Mouse (Mus musculus): ENCODE data around the gene Cpped1.

The Cpped1 gene

DNA sequence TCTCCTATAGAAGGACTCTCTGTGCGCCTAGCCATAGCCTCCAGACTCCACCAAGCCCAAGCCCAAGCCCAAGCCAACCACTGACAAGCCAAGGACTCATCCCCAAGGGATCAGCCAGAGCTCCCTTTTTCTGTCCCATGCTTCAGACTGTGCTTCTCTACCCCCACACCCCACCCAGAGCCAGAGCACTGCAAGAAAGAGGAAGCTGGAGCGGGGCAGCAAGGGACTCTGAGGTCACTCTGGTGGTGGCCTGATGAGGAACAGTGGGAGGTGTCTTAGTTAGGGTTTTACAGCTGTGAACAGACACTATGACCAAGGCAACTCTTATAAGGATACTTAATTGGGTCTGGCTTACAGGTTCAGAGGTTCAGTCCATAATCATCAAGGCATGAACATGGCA lies 65.8 kb downstream of the Cpped1 start:
- DNase-seq (ENCODE audit: low read depth): no peak

DNA sequence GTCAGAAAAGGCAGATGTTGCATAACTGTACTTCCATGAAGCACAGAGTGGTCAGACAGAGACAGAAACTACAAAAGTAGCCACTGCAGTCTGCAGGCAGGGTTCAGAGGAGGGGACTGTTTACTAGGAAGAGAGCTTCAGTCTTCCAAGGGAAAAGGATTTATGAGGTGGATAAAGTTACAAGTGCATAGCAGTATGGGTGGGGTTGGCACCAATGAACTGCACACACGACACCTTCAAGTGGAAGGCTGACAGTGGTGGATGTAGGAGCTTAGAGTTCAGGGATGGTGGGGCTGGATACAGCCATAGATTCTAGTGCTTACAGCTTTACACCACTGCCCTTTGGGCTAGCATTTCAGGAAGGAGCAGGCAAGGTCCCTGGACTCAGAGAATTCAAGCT lies 75.8 kb downstream of the Cpped1 start:
- no peak for DNase-seq (ENCODE audit: low read depth)

DNA sequence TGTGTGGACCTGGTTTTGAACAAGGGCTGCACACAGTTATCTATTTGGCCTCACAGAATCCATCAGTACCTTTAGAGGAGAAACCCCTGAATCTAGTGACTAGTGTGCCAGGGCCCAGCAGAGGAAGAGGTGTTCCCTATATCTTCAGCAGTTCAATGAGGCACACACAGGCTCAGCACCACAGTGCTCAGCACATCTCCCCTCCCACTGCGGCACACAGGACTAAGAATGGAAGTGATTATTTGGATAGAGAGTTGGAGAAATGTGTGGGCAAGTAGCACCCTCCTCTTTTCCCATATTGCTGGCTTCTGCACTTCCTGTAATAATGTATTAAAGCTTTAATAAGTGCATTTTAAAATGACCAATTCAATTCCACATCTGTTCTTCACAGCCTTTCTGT lies 80.4 kb downstream of the Cpped1 start:
- DNase-seq (ENCODE audit: low read depth): no peak

DNA sequence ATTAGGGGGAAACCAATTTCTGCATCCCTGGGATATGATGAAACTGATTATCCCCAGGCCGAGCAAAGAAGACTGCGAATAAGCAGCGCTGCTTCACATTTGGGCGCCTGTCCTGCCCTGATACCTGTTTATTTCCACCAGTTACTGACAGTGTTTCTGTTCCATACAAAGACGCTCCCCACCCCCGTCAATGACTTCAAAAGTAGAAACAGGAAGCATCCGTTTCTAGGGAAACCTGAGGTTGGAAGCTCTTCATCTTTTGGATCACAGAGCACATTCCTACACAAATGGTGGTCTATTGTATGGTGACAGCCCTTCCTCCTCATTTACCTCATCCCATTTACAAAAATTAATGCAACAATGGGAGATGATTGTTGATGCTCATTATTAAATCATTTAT lies 84.4 kb downstream of the Cpped1 start:
- no peak for DNase-seq (ENCODE audit: low read depth)

DNA sequence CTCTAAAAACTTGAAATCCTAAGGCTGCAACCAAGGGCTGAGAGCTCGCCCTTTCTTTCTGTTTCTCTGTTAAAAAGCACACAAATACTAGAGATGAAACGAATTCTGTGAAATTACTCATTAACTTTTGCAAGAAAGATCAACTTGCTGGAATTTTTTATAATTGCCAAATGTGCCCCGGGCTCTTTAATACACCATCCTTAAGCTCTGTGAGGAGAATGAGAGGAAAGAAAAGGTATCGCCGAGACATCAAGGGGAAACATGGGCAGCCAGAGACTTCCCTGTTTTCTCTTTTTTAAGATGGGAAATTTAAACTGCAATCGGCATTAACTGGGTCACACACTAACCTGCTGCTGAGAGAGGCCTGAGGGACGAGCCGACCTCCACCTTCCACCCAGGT lies 84.9 kb downstream of the Cpped1 start:
- no peak for DNase-seq (ENCODE audit: low read depth)

DNA sequence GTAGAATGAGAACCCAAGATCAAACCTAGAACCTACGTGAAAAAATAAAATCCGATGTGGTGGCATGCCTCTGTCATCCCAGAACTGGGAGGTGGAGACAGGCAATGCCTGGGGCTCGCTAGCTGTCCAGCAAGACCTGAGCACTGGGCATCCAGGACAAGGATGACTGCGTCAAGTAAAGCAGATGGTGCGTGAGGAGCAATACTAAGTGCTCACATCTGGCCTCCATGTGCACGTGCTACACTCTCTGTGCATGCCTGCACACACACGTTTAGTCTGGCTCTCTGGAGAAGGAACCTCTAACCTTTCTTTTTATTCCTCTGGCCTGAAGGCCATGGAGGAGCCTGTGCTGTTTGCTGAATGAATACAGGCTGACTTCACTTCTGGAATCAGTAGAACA lies 88.5 kb downstream of the Cpped1 start:
- DNase-seq (ENCODE audit: low read depth): no peak

DNA sequence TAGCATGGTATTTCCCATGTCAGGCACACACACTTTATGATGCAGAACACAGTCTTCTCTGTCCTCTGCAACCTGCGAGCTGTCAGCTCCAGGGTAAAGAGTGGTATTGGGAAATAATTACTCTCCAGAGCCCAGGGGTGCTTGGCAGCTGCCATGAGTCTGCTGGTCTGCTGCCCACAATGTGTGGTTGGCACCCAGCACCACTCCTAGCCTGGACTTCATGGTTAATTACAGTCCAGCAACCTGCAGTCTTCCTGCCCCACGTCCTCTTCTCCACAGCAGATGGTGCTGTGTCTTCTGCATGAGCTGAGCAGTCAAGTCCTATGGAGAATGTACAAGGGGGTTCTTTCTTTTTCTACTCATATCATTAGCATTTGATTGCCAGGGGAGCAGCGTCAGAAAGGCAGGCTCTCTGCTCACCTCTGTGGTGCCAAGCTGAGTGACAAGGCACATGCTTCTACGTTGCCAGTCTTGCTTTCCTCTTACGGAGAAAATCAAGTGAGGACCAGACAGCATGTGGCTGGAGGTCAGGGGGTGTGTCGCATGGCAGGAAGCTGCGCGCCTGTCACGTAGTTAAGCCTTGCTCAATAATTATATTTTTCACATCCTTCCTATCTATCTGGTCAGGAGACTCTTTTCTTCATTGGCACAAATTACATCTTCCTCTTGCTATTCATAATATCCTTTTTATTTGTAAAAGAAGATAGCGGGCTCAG lies 94.2 kb downstream of the Cpped1 start:
- DNase-seq (ENCODE audit: low read depth): no peak

DNA sequence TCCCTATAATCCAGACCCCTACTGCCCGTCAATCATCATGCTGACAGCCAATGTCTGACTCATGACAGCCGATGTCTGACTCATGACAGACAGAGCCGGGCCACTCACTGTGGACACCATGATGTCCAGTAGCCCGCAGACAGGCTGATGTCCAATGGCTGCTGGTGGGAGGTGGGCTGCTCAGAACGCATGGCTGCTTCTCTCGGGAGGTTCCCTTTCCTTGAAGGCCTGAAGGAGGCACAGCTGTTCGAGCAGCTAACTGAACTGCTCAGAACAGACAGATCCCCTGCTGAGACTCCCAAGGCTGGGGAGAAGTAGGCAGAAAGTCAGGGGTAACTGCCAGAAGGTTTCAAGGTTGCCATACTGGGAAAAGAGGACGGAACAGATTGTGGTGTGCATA lies 97.1 kb downstream of the Cpped1 start:
- no peak for DNase-seq (ENCODE audit: low read depth)

DNA sequence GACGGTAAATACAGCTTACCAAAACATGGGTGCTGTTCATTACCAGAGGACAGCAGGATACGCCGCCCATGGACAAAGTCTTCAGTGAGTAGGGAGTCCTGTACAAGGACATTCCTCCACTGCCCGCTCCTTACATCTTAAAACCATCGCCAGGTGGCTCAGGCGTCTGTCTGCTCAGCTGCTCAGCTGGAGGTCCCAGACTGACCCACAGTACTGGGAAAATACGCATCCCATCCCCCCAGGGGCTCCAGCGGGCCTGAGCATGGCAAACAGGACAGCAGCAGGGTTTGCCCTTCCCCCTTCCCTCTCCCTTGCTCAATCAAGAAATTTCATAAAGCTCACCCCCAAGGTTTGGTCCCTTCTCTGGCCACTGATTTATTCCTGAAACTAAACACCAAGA lies 99.6 kb downstream of the Cpped1 start:
- no peak for DNase-seq (ENCODE audit: low read depth)

DNA sequence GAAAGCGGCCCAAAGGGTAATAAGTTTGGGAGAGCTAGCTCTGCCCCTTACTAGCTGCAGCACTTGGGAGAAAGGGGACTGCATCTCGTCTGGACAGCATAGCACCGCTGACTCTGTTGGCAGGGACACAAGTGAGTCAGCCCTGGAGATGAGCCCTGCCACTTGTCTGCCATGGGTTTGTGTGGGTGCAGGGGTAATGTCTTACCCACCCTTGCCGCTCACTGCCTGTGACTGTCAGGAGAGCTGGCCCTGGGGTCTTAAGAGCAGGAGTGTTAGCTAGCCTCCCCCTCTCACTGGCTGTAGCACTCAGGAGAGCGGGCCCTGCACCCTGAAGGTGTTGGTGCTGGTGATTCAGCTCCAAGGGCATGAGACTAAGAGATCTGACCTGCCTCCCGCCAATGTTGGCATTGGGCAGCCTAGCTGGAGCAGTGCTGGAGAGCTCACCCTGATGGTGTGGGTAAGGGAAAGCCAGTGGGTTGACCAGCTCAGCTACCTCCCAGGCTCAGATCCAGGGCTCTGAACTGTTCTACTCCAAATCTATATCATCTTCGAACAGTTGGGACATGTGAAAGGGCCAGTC lies 107.2 kb downstream of the Cpped1 start:
- no peak for DNase-seq (ENCODE audit: low read depth)

DNA sequence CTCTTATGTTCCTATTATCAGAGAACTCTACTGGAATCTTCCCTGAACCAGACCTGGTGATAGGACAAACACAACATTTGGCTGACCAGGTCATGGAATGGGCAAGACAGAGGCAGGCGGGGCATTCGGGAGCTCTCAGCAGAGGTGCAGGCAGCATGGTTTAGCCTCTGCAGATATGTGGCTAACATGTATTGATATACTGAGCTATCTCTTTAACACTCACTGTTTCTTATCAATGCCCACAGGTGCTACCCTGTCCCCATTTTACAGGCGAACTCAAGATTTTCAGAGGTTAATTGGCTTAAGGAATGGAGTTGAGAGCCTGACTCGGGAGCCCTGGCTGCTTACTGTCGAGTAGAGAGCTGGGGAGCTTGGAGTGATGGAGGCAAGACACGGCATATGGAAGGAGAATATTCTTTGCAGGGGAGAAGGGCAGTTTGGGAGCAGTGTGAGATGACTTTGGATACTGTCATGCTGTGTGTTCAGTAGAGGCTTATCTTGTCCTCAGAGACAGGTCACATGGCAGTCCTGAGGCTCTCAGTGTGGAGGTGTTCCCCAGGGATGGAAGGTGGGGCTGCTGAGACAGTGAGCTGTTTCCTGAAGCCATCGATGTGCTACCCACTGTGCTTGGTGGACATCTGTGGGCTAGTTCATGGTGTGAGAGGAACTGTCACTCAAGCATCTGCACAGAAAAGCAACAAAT lies 113.3 kb downstream of the Cpped1 start:
- no peak for DNase-seq (ENCODE audit: low read depth)

DNA sequence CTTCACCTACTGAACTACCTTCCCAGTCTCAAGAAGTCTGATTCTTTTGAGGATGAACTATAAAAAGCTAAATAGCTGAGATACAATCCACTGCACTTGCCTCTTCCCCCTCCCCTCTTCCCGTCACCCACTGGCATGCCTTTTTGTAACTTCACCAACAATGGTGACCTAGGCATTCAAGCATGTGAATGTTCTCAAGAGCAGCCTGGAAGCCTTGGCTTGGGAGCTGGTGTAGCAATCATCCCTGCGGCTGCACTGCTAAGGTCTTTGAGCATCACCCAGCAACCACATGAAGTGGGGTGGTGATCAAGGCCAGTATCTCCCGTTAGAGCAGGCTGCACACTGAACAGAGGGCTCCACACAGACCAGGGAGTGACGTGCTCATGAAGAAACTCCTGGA lies 114.6 kb downstream of the Cpped1 start:
- no peak for DNase-seq (ENCODE audit: low read depth)

DNA sequence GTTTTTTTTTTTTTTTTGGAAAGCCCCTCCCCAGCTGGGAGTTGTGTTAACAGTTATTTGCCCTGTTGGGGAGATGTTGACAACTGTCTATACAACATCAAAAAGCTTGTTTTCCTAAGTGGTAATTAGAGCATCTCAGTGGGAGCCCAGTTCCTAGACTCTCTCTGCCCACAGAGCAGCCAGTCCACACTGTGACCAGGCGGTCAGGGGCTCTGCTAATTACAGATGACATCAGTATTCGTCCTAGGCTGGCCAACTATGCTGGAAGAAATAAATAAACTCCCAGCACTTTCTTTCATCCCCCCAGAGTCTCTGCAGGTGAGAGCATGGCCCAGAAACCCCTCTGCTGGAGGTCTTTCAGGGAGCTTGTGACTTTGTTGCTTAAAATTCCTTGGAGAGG lies 115.9 kb downstream of the Cpped1 start:
- no peak for DNase-seq (ENCODE audit: low read depth)

DNA sequence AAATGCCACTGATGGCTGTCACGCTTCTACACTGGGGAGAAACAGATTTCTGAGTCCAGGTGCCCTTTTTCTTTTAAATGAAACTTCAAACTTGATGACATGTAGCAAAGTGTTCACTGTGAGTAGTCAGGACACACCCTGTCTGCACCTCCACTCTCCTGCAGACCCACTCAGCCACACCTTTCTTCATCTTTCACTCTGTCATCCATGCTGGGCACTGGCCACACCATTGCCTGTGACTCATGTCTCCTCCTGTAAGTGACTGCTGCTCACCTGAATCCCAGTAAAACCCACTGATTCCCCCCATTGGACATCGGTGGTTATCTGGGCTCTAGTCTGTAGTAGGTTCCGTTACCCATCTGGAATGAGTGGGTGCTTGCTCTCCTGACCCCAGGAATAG lies 118.8 kb downstream of the Cpped1 start:
- no peak for DNase-seq (ENCODE audit: low read depth)

DNA sequence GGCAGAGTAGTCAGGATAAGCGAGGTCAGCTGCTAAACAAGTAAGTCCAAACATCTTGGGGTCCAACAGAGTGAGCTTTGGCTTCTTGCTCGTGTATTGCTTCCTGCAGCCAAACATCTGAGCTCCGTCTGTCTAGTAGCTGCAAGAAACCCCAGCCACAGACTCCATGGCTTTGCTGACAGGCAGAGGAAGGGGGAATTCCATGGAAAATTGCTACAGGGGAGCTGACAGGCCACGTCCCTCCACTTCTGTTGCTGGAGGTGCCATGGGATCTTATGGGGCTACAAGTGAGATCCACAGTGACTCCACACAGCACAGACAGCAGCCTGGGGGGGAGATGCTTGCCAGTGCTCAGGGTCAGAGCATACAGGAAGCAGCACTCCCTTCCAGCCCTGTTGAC lies 123.4 kb downstream of the Cpped1 start:
- no peak for DNase-seq (ENCODE audit: low read depth)

DNA sequence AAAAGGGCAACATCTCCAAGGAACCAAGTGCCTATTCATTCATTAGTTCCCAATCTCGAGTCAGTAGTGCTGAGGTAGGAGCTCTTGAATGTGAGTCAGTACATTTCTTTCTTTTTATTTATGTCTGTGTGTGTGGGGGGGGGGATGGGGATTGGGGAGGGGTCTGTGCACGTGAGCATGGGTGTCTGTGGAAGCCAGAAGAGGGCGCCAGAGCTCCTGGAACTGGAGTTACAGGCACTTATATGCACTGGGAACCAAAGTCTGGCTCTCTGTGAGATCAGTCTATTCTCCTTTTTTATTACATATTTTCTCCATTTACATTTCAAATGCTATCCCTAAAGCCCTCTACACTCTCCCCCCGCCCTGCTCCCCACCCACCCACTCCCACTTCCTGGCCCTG lies 124.9 kb downstream of the Cpped1 start:
- DNase-seq (ENCODE audit: low read depth): no peak

DNA sequence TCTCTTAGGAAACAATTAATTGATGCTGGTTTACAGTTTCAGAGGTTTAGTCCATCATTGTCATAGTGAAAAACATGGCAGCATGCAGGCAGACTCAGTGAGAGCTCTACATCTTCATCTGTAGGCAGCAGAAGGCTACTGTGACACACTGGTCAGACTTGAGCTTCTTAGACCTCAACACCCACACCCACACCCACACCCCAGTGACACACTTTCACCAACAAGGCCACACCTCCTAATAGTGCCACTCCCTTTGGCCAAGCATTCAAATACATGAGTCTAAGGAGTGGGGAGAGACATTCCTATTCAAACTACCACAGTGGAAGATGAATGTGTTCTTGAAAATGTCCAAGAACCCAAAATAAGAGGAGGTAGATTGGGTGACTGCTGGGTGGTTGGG lies 125.9 kb downstream of the Cpped1 start:
- DNase-seq (ENCODE audit: low read depth): no peak

DNA sequence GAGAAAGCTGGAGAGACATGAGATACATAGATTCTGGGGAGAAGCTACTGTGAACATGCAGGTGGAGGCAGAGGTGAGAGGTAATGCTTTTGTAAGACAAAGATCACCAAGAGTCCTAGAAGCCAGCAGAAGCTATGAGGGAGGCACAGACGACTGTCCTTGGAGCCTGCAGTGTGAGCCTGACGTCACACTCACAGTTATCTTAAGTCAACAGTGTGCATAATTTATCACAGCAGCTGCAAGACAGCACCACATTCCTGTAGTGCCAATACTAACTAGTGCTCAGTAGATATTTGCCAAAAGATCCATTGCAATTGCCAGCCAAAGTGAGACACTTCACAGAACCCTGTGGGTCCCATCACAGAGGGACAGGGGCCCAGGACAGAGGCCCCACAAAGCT lies 127.2 kb downstream of the Cpped1 start:
- DNase-seq (ENCODE audit: low read depth): no peak

DNA sequence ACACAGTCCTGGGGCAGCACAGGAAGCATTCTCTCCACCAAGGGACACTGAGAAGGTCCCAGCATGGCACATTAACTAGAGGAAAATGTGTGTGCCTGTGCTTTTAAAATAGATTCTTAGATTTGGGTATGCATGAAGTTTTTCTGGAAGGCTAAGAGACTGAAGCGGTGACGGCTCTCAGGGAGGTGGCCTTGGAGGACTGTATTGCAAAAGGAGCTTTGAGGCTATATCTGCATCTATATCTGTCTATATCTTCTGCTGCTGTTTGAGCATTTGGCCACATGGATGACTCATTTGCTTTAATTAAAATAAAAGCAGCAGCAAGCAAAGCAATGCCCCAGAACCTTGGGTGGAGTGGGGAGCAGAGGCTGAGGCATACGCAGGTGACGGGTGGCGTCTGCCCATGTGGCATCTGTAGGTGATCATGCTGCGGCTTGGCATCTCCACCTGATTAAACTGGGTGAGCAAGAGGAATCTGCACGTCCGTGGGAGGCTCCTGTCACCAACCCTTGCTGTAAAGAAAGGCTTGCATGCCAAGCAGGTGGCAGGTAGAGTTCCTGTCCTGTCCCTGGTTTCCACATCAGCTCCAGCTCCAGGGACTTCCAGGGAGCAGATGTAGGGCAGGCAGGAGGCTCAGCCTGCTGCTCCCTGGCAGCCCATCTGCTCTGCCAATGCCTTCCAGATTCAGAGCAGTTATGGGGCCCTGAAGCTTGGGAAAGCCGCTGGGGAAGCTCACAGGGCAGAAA lies 130.4 kb downstream of the Cpped1 start:
- DNase-seq (ENCODE audit: low read depth): no peak

DNA sequence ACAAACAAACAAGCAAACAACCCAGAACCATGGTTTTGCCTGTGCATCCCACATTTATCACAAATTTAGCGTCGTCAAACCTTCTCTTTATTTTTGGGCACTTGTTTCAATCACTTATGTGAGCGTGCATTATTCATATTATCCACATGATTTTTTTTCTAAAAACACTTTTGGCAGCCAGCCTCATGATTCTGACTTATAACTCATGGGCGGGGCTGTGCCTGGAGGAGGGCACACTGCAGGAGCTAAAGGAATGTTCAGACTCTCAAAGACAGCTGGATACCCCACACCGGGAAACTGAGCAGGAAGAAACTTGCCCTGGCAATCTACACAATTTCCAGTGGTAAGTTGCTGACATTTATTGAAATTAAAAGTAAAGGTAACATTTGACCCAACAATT lies 131.1 kb downstream of the Cpped1 start:
- no peak for DNase-seq (ENCODE audit: low read depth)

DNA sequence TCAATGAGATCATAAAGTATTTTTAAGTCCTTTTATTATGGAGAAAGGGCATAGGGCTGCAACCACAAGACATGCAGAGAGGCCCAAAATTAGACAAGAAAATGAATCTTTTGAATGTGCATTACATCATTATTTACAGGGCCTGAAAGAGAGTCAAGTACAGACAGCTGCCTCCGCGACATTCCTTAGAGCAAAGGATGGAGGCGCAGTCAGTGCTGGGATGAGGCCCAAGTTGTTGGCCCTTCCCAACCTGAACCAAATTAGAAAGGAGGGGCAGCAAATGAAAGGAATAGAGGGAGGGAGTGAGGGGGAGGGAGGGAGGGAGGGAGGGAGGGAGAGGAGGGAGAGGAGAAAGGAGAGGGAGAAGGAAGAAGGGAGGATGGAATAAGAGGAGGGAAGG lies 132.7 kb downstream of the Cpped1 start:
- DNase-seq (ENCODE audit: low read depth): no peak

DNA sequence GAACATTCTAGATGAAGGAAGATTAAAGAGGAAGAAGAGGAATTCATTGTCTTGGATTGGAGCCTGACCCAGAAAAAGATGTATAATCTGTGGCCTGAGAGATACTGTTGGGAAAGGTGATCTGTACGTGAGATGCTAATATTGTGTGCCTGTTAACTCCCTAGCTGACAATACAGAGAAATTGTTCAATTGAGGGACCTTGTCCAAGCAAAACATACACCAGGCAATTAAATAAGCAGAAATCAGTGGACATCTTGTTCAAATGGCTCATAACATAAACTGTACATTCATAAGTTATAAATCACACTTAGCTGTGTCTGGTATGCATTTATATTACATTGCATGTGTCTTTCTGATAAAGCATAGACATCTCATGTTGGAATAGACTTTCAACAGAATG lies 134.9 kb downstream of the Cpped1 start:
- no peak for DNase-seq (ENCODE audit: low read depth)

DNA sequence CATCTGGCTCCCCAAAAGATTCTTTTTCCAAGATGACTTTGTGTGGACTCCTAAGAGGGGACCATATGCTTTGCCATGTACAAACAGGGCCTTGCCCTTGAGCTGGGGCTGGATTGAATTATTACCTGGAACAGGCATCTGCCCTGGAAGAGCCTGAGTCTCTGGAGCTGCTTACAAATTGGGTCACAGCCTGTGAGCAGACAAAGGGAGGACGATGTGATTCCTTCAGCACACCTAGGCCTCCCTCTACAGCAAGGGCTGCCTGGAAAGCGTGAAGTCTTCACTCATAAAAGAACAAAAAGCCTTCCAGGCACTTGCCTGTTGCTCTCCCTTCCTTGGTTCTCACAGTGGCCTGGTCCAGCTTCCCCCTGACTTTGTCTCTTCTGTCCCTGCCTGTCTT lies 136.9 kb downstream of the Cpped1 start:
- no peak for DNase-seq (ENCODE audit: low read depth)
